Mouse (Mus musculus): ENCODE measurements around the gene Tma16. TPM values are rescaled to one million over a fixed set of nuclear protein-coding genes. Genes with fewer than 3 reads are reported as not detected.

Gene Tma16
- polyA plus RNA-seq, 1 experiment from 2014 or later = 15.9 TPM

Other genes with a start within 250 kb of the Tma16 start
- not detected in 2 replicates for gene Tktl2, start 25.2 kb upstream of the Tma16 start, polyA plus RNA-seq (2015; fragmentation: Nextera tagmentation; extraction: Ambion mirVana)
- gene Npy5r, start 201.6 kb upstream of the Tma16 start, polyA plus RNA-seq (2015; fragmentation: Nextera tagmentation; extraction: Ambion mirVana) = not detected in 2 replicates
- 0.76 and 2.2 TPM in 2 replicates for gene Npy1r, start 210.7 kb upstream of the Tma16 start, polyA plus RNA-seq (2015; fragmentation: Nextera tagmentation; extraction: Ambion mirVana)

All from kidney, embryonic 15.5 days (tissue).